Mouse (Mus musculus) heart, postnatal 25 days (tissue): ENCODE measurements around the gene Pdzk1. TPM values are rescaled to one million over a fixed set of nuclear protein-coding genes. Genes with fewer than 3 reads are reported as not detected.

ENCODE experiments used
- DNase-seq: peaks from one replicate; pipeline ENCODE4 v3.0.0; 2022; ENCODE audit warnings: low spot score
- intact Hi-C: fragments of 180-260 bp; cut with DNase I; formaldehyde crosslinking; loops from one replicate; pipeline ENCODE4 v1.15.1; 2025
- total RNA-seq, 2 experiments: library from RNA; stranded (reverse); gene quantifications; 2 replicates each; pipeline ENCODE4 v1.2.3; 2021

The Pdzk1 gene
- not detected for total RNA-seq

- intact Hi-C loops: no loop called here
- DNase-seq: no peak
Observed at GRCm38 (mm10) chr3:96828984-96829383, at the start of gene Pdzk1, which contains the start of gene Cd160. Pdzk1 (plus strand) TSS chr3:96829284. Cd160 (minus strand) TSS chr3:96829351.

GRCm38 (mm10) chr3:96782236-96782635 lies 46.8 kb upstream of the Pdzk1 start:
- intact Hi-C loops: loop anchor here (5.0 kb wide), 1 partner anchor 55 kb away; the partner anchor contains the start of genes Polr3c and Rnf115
- no peak for DNase-seq

GRCm38 (mm10) chr3:96787784-96788183 lies 41.3 kb upstream of the Pdzk1 start:
- DNase-seq: no peak
- intact Hi-C loops: no loop called here

- DNase-seq: no peak
- intact Hi-C loops: no loop called here
Observed at GRCm38 (mm10) chr3:96788506-96788905, 40.6 kb upstream of the Pdzk1 start.

- DNase-seq: no peak
- intact Hi-C loops: no loop called here
Observed at GRCm38 (mm10) chr3:96800254-96800653, 28.8 kb upstream of the Pdzk1 start.

GRCm38 (mm10) chr3:96802214-96802613 lies 26.9 kb upstream of the Pdzk1 start:
- DNase-seq: no peak
- intact Hi-C loops: no loop called here

- DNase-seq: no peak
Observed at GRCm38 (mm10) chr3:96808136-96808535, 20.9 kb upstream of the Pdzk1 start.

GRCm38 (mm10) chr3:96808651-96809050 lies 20.4 kb upstream of the Pdzk1 start:
- intact Hi-C loops: no loop called here
- DNase-seq: no peak

More at GRCm38 (mm10) chr3:96808136-96808535, 20.9 kb upstream of the Pdzk1 start:
- intact Hi-C loops: no loop called here

GRCm38 (mm10) chr3:96811232-96811631 lies 17.9 kb upstream of the Pdzk1 start:
- no peak for DNase-seq
- intact Hi-C loops: loop anchor here (5.0 kb wide), 1 partner anchor 74 kb away; no protein-coding TSS in a partner anchor

GRCm38 (mm10) chr3:96812395-96813091 lies 16.5 kb upstream of the Pdzk1 start:
- DNase-seq: peak; percentile 24
- intact Hi-C loops: loop anchor here (5.0 kb wide), 1 partner anchor 75 kb away; no protein-coding TSS in a partner anchor

- no peak for DNase-seq
- intact Hi-C loops: loop anchor here (5.0 kb wide), 1 partner anchor 76 kb away; no protein-coding TSS in a partner anchor
Observed at GRCm38 (mm10) chr3:96813106-96813505, 16.0 kb upstream of the Pdzk1 start.

- no peak for DNase-seq
- intact Hi-C loops: loop anchor here (5.0 kb wide), 1 partner anchor 76 kb away; no protein-coding TSS in a partner anchor
Observed at GRCm38 (mm10) chr3:96813591-96814244, 15.4 kb upstream of the Pdzk1 start.

- no peak for DNase-seq
- intact Hi-C loops: loop anchor here (5.0 kb wide), 1 partner anchor 77 kb away; no protein-coding TSS in a partner anchor
Observed at GRCm38 (mm10) chr3:96814342-96814741, 14.7 kb upstream of the Pdzk1 start.

- intact Hi-C loops: no loop called here
- DNase-seq: no peak
Observed at GRCm38 (mm10) chr3:96820116-96820915, 8.8 kb upstream of the Pdzk1 start.

GRCm38 (mm10) chr3:96821581-96821980 lies 7.5 kb upstream of the Pdzk1 start:
- intact Hi-C loops: no loop called here
- DNase-seq: no peak

GRCm38 (mm10) chr3:96823701-96824100 lies 5.4 kb upstream of the Pdzk1 start:
- intact Hi-C loops: no loop called here
- DNase-seq: no peak

- intact Hi-C loops: no loop called here
- DNase-seq: no peak
Observed at GRCm38 (mm10) chr3:96824614-96825013, 4.5 kb upstream of the Pdzk1 start.

GRCm38 (mm10) chr3:96825261-96825660 lies 3.8 kb upstream of the Pdzk1 start:
- no peak for DNase-seq
- intact Hi-C loops: no loop called here

GRCm38 (mm10) chr3:96828308-96828864 lies 698 bp upstream of the Pdzk1 start:
- intact Hi-C loops: no loop called here
- DNase-seq: no peak

GRCm38 (mm10) chr3:96829856-96830255 lies 772 bp downstream of the Pdzk1 start:
- intact Hi-C loops: no loop called here

More at GRCm38 (mm10) chr3:96829856-96830255, 772 bp downstream of the Pdzk1 start:
- no peak for DNase-seq
